8 mouse cellular contexts compared by ENCODE assay signal in genomic region chr4:108780864-108781205, GRCm38 (mm10). TPM values are rescaled to one million over a fixed set of nuclear protein-coding genes. Genes with fewer than 3 reads are reported as not detected.
DNase-seq lines count a peak whose midpoint lies in the region; ATAC-seq and TF ChIP-seq lines count a peak whose summit lies in the region.

No protein-coding gene starts in this region.

- TF ChIP-seq CTCF in left cerebral cortex, adult 2 months (IDR thresholded peaks at IDR 0.05), result no peak

- intact Hi-C loops in left cerebral cortex, adult 2 months (cut with DNase I), result loop anchor here (2.0 kb wide), 1 partner anchor 50 kb away; no protein-coding TSS in a partner anchor

- H3K4me2 ChIP-seq in embryonic facial prominence, embryonic 11.5 days (ENCODE audit: low read depth, low read length), result peak overlapping the region; percentile 76
- peak overlapping the region; percentile 70 for H3K4me2 ChIP-seq in intestine, embryonic 14.5 days (ENCODE audit: low read length)
- H3K4me2 ChIP-seq in neural tube, embryonic 12.5 days (replicated peaks), result peak overlapping the region; percentile 70

- no peaks in the 10 kb centered on the region for H3K36me3 ChIP-seq in embryonic facial prominence, embryonic 11.5 days (replicated peaks; ENCODE audit: control insufficient read depth, insufficient read depth, low read depth, low read length)
- H3K36me3 ChIP-seq in intestine, embryonic 14.5 days (ENCODE audit: control insufficient read depth, insufficient read depth, low read length), result no peaks in the 10 kb centered on the region
- no peaks in the 10 kb centered on the region for H3K36me3 ChIP-seq in neural tube, embryonic 12.5 days

- WGBS in embryonic facial prominence, embryonic 11.5 days, result under 1% methylated on average over 17 of the region's 20 CpGs
- under 1% methylated on average over 20 of the region's 20 CpGs for WGBS in intestine, embryonic 14.5 days
- under 1% methylated on average over 19 of the region's 20 CpGs for whole genome bisulfite sequencing in neural tube, embryonic 12.5 days

- no peaks in the 10 kb centered on the region for H3K9me3 ChIP-seq in embryonic facial prominence, embryonic 11.5 days (replicated peaks; ENCODE audit: control insufficient read depth, low read length)
- H3K9me3 ChIP-seq in intestine, embryonic 14.5 days (ENCODE audit: control insufficient read depth, low read length), result no peaks in the 10 kb centered on the region
- no peaks in the 10 kb centered on the region for H3K9me3 ChIP-seq in neural tube, embryonic 12.5 days

- no peaks in the 10 kb centered on the region for H3K4me1 ChIP-seq in embryonic facial prominence, embryonic 11.5 days (ENCODE audit: control insufficient read depth, insufficient read depth, low read length)
- H3K4me1 ChIP-seq in intestine, embryonic 14.5 days (replicated peaks; ENCODE audit: control insufficient read depth, insufficient read depth, low read length), result 0 out of 2 replicates have a peak, but pooled peaks cover 2% of the 10 kb centered on the region
- no peaks in the 10 kb centered on the region for H3K4me1 ChIP-seq in neural tube, embryonic 12.5 days

- no peak for ATAC-seq in embryonic facial prominence, embryonic 11.5 days (replicated peaks; ENCODE audit: insufficient number of reproducible peaks, low FRiP score, low TSS enrichment, low read depth)
- no peak for ATAC-seq in intestine, embryonic 14.5 days (replicated peaks; ENCODE audit: low FRiP score, low TSS enrichment, low read depth)
- no peak; the same call in 1 of the 2 replicates for ATAC-seq in neural tube, embryonic 12.5 days (ENCODE audit: low FRiP score, low read depth)

- peak overlapping the region; percentile 88 for H3K27ac ChIP-seq in left cerebral cortex, adult 2 months
- H3K27ac ChIP-seq in embryonic facial prominence, embryonic 11.5 days (replicated peaks; ENCODE audit: low read depth, low read length), result peak overlapping the region; percentile 87; the same call in 1 of the 2 replicates
- H3K27ac ChIP-seq in intestine, embryonic 14.5 days (ENCODE audit: low read depth), result peak overlapping the region; percentile 97
- H3K27ac ChIP-seq in neural tube, embryonic 12.5 days, result peak overlapping the region; percentile 83

- no peaks in the 10 kb centered on the region for H3K27me3 ChIP-seq in embryonic facial prominence, embryonic 11.5 days (ENCODE audit: control insufficient read depth, insufficient read depth, low read length)
- no peaks in the 10 kb centered on the region for H3K27me3 ChIP-seq in intestine, embryonic 14.5 days (replicated peaks; ENCODE audit: control insufficient read depth, insufficient read depth, low read length)
- H3K27me3 ChIP-seq in neural tube, embryonic 12.5 days (replicated peaks), result no peaks in the 10 kb centered on the region

- H3K9ac ChIP-seq in embryonic facial prominence, embryonic 11.5 days (replicated peaks; ENCODE audit: low read length), result peak overlapping the region; percentile 99
- peak overlapping the region; percentile 89 for H3K9ac ChIP-seq in intestine, embryonic 14.5 days (ENCODE audit: low read length)
- H3K9ac ChIP-seq in neural tube, embryonic 12.5 days, result peak overlapping the region; percentile 98

- DNase-seq in left cerebral cortex, adult 2 months (ENCODE audit: extremely low spot score in 1 of 2, low spot score in 2 of 2), result no peak
- no peak for DNase-seq in left cerebral cortex, adult 11 months (ENCODE audit: low spot score)
- no peak for DNase-seq in embryonic facial prominence, embryonic 11.5 days (ENCODE audit: low spot score)
- no peak for DNase-seq in intestine, embryonic 14.5 days (ENCODE audit: low spot score)
- DNase-seq in cerebellum, adult 11-12 months, result no peak
- DNase-seq in ovary, postnatal 10 days (ENCODE audit: low spot score), result no peak
- no peak for DNase-seq in testis, postnatal 10 days (ENCODE audit: low spot score)

- peak overlapping the region; percentile 65 for H3K4me3 ChIP-seq in left cerebral cortex, adult 2 months
- peak overlapping the region; percentile 90 for H3K4me3 ChIP-seq in embryonic facial prominence, embryonic 11.5 days (ENCODE audit: low read depth, low read length)
- peak overlapping the region; percentile 54 for H3K4me3 ChIP-seq in intestine, embryonic 14.5 days (ENCODE audit: low read depth, low read length)
- peak overlapping the region; percentile 89 for H3K4me3 ChIP-seq in neural tube, embryonic 12.5 days

RNA-seq across cellular contexts. Expression of gene Zfyve9, which starts 0.2 kb away (rescaled TPM):
- total RNA-seq in left cerebral cortex, adult 2 months (2021), result 10 to 100 TPM; 66.4 to 78.5 TPM
- 3.7 and 3.8 TPM in 2 replicates for polyA plus RNA-seq in embryonic facial prominence, embryonic 11.5 days (2014; fragmentation: Nextera tagmentation; extraction: Ambion mirVana)
- 4.5 and 4.9 TPM in 2 replicates for polyA plus RNA-seq in intestine, embryonic 14.5 days (2014; fragmentation: Nextera tagmentation; extraction: Ambion mirVana)
- 5.2 and 6.7 TPM in 2 replicates for polyA plus RNA-seq in neural tube, embryonic 12.5 days (2016; fragmentation: Nextera tagmentation; extraction: Ambion mirVana)

RNA-seq across cellular contexts. Expression of gene Btf3l4, which starts 52.6 kb away (rescaled TPM):
- 10 to 100 TPM; 88.9 to 97.3 TPM for total RNA-seq in left cerebral cortex, adult 2 months (2021)
- polyA plus RNA-seq in embryonic facial prominence, embryonic 11.5 days (2014; fragmentation: Nextera tagmentation; extraction: Ambion mirVana), result 253 and 305 TPM in 2 replicates
- 169 and 171 TPM in 2 replicates for polyA plus RNA-seq in intestine, embryonic 14.5 days (2014; fragmentation: Nextera tagmentation; extraction: Ambion mirVana)
- 219 and 237 TPM in 2 replicates for polyA plus RNA-seq in neural tube, embryonic 12.5 days (2016; fragmentation: Nextera tagmentation; extraction: Ambion mirVana)

RNA-seq across cellular contexts. Expression of gene Txndc12, which starts 53.6 kb away (rescaled TPM):
- 10 to 100 TPM; 35.4 to 40.2 TPM for total RNA-seq in left cerebral cortex, adult 2 months (2021)
- 120 and 130 TPM in 2 replicates for polyA plus RNA-seq in embryonic facial prominence, embryonic 11.5 days (2014; fragmentation: Nextera tagmentation; extraction: Ambion mirVana)
- 108 and 117 TPM in 2 replicates for polyA plus RNA-seq in intestine, embryonic 14.5 days (2014; fragmentation: Nextera tagmentation; extraction: Ambion mirVana)
- polyA plus RNA-seq in neural tube, embryonic 12.5 days (2016; fragmentation: Nextera tagmentation; extraction: Ambion mirVana), result 93.5 and 96.7 TPM in 2 replicates
